Mouse (Mus musculus): ENCODE results near the gene Gm20662.
A peak's percentile ranks its signal among the peaks of the same experiment; 100 is the strongest.

The Gm20662 gene

DNA sequence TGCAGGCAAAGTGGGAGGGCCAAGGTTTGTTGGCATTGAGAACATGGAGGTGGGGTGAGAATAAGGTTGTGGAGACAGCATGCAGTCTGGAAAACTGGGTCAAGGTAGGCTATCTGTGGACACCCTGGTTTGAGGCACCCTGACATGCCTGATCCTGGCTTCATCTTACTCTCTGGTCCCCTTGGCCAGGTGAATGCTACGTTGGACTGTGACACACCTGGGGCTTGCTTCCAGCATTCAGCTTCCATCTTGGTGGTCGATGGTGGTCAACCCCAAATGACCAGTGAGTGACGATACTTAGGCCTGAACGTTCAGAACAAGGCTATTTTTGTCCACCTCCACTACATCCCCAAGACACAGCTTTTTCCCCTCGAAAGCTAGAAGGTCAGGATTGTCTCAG, at the start of gene Gm20662:
Gm20662 (plus strand) TSS at position 301 of the 400 bp plus-strand sequence.
- no peak for DNase-seq (ENCODE audit: low read depth, low spot score)

DNA sequence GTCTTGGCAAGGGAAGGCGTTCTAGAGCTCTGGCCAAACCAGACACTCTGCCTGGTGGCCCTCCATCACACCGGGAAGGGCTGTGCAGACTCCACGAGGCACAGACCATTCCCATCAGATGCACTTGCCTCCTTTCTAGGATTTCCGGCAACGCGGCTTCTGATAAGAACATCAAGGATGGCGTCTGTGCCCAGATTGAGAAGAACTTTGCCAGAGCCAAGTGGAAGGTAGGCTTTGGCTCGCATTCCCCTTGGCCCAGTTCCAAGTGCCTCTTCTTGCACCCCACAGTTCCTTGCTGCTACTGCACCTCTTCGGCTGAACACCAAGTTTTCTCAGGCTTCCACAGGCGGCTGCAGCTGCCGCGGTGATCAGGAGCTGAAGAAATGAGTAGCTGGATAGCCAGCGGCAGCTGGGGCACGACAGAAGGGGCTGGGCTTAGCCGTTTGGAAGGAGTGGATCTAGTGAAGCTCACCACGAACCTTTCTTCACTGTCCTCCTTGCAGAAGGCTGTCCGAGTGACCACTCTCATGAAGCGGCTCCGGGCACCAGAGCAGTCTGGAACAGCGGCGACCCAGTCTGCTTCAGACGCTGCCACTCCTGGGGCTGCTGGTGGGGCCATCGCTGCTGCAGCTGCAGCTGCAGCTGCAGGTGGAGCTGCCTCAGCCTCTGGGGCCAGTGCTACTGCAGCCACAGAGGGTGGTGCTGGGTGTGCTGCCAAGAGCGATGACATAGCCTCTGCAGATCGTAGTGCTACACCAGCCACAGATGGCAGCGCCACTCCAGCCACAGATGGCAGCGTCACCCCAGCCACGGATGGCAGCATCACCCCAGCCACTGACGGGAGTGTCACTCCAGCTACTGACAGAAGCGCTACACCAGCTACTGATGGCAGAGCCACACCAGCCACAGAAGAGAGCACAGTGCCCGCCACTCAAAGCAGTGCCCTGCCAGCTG, 48.6 kb upstream of the Gm20662 start:
- DNase-seq (ENCODE audit: low read depth, low spot score) = no peak

- no peak for DNase-seq (ENCODE audit: low read depth, low spot score)
These were observed 46.8 kb upstream of the Gm20662 start for GRCm38 (mm10) chr9:107949184-107949921.

DNA sequence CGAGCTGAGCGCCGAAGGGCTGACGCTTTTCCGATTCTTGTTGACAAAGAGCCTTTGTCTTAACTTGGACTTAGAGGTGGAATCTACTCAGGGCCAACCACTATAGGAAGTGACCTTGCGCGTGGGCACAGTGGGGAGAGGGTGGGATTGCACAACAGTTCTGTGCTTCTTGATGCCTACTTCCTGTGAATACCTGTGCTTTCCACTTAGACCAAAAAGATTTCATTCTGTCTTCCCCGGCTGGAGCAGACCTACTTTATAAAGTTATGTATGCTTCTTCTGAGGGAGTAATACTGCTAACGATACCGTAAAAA, 46.3 kb upstream of the Gm20662 start, which contains the start of gene Traip:
Traip (plus strand) TSS at position 215 of the 314 bp plus-strand sequence.
- DNase-seq (ENCODE audit: low read depth, low spot score) = no peak

- no peak for DNase-seq (ENCODE audit: low read depth, low spot score)
These were observed 45.4 kb upstream of the Gm20662 start for GRCm38 (mm10) chr9:107950460-107951355.

DNA sequence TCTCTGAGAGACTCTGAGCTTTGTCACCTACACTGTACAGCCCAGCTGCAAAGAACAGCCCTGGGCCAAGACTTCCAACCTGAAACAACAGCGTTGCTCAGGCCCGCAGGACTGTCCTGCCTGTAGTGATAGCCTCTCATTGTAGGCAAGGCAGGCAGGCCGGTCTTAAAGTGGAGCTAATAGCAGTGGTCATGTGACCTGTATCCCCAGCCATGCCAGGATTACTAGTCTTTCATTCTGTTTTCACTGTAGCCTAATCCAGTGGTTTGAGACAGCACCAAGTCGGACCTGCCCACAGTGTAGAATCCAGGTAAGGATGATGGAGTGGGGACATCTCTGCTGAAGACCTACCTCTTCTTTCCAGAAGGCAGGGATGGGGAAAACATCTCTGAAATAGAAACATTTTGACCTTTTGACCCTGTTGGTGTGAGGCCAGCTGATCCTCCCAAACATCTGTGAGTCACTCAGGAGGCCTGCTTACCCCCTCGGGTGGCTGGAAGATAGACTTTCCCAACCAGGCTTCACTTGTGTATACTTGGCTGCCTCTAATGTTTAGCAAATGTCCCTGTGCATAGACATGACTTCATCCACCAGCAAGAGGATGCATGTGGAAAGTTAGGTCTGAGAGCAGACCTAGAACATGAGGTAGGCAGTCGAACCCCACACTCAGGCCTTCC, 40.4 kb upstream of the Gm20662 start:
- DNase-seq (ENCODE audit: low read depth, low spot score) = no peak

DNA sequence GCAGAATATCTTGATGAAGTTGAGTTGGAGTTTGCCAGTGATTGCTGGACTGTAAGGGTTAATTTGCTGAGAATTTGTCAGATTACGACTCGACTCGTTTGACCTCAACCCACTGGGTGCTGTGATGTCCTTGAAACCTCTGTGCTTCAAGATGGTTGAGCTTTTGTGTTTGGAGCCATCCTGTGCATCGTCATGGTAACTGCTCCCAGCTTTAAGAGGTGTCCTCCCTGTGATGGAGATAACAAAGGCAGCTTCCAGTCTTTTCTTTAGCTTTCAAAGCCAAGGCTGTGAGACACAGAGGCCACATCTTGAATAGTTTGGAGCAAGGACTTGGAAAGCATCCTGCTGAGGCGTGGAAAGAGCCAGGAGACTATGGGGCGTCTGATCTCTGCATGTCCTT, 39.0 kb upstream of the Gm20662 start:
- DNase-seq (ENCODE audit: low read depth, low spot score) = no peak

- no peak for DNase-seq (ENCODE audit: low read depth, low spot score)
These were observed 36.3 kb upstream of the Gm20662 start for GRCm38 (mm10) chr9:107959896-107960295.

DNA sequence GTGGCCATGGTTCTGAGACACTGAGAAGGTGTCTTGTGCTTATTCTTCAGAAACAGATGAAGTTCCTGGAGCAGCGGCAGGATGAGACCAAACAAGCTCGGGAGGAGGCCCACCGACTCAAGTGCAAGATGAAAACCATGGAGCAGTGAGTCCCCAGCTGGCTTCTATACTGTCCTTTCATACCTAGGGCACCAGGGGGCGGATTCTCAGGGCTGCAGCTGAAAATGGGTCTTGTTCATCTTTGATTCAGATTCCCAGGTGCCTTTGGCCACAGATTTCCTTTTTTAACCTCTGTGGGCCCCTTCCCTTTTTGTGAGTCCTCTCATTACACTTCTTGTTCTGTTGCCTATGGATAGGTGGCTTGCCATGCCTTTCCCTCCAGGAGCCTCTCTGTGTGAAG, 35.2 kb upstream of the Gm20662 start:
- no peak for DNase-seq (ENCODE audit: low read depth, low spot score)

DNA sequence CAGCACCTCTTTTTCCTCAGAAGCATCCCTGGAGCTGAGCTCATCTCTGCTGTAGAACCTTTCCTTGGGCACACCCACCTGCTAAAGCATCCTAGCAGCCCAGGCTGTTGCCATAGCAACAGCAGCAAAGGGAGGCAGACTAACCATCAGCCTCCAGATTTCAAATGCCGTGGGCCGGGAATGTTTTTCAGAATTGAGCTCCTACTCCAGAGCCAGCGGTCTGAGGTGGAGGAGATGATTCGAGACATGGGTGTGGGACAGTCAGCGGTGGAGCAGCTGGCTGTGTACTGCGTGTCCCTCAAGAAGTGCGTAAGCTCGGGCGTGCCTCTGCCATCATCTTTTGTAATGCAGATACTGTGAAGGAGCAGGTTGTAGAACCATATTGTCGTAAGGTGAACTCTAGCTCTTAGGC, 34.8 kb upstream of the Gm20662 start:
- DNase-seq (ENCODE audit: low read depth, low spot score) = peak; percentile 61

- DNase-seq (ENCODE audit: low read depth, low spot score) = no peak
These were observed 34.3 kb upstream of the Gm20662 start for GRCm38 (mm10) chr9:107961881-107962280.

DNA sequence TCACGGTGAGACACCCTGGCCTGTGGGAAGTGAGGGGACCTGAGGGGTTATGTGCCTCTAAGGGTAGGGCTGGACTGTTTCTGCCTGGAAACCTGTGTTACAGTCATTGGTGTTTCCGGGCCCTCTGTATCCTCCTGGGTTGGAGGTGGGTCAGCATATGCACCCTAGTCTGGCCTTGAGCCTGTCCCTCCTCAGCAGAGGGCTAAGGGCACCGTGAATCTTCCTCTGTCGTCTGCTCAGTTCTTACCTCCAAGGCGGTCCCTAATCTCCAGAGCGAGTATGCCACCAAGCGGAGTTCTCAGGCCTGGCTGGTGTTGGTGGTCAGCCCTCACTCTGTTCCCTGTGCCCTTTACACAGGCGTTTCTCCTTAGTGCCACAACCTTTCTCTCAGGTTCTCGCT, 33.2 kb upstream of the Gm20662 start:
- DNase-seq (ENCODE audit: low read depth, low spot score) = no peak

GRCm38 (mm10) chr9:107963700-107964099, 32.4 kb upstream of the Gm20662 start:
- DNase-seq (ENCODE audit: low read depth, low spot score) = no peak

GRCm38 (mm10) chr9:107964681-107965080, 31.5 kb upstream of the Gm20662 start:
- DNase-seq (ENCODE audit: low read depth, low spot score) = no peak

- DNase-seq (ENCODE audit: low read depth, low spot score) = no peak
These were observed 29.5 kb upstream of the Gm20662 start for GRCm38 (mm10) chr9:107966676-107967075.

GRCm38 (mm10) chr9:107967437-107967836, 28.7 kb upstream of the Gm20662 start:
- DNase-seq (ENCODE audit: low read depth, low spot score) = no peak

DNA sequence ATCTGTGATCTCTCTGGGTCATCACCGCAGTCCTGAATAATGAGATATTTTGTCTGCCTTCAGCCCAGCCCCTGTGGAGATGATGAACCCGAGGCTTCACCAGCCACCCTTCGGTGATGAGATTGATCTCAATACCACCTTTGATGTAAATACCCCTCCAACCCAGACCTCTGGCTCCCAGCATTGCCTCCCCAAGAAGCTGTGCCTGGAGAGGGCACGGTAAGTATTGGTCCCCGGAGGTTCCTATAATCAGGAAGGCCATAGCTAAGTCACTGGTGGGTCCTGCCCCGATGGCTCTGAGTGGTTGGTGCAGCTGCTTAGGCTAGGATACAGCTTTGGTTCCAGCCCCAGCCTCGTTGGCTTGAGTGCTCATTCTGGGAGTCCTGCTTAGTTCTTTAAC, 27.6 kb upstream of the Gm20662 start:
- no peak for DNase-seq (ENCODE audit: low read depth, low spot score)

DNA sequence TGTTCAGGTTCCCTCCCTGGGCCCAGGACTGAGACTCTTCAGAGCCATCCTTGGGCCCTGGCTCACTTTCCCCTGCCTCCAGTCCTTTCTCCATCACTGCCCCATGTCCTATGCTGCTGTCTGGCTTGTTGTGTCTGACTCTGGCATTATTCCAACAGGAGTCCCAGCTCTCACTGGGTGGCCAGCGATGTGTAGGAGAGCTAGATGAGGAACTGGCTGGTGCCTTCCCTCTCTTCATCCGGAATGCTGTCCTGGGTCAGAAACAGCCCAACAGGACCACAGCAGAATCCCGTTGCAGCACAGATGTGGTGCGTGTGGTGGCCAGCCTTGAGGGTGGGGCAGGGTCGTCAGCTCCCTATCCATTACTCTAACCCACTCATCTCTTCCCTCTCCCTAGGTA, 25.8 kb upstream of the Gm20662 start:
- DNase-seq (ENCODE audit: low read depth, low spot score) = no peak

- DNase-seq (ENCODE audit: low read depth, low spot score) = no peak
These were observed 24.2 kb upstream of the Gm20662 start for GRCm38 (mm10) chr9:107971690-107972541.

DNA sequence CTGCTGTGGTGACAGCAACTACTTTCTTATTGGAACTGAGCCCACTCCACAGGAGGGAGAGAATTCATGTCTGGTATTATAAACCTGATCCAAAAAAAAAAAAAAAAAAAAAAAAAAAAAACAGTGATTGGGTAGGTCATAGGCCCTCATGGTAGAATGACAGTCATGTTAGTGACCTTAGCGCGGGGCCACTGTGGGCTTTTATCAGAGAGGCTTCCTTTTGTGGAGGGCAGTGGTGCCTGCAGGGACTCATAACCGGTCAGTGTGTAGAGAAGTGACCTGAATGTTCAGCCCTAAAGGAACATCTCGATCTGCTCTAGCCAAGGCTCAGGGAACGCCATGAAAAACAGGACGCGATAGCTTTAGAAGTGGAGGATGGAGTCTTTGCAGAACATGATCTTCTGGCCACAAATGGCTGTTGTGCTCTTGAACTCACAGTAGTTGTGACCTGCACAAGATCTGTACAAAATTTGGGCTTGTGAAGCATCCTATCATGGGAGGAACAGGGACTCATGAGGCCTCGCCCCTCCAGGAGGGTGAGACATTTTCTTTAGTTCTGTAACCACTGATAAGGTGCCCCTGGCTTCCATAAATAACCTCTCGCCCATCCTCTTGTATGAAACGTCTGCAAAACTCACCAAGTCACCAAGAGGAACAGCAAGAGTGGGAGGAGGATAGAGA, 21.5 kb upstream of the Gm20662 start:
- DNase-seq (ENCODE audit: low read depth, low spot score) = no peak
